Mouse (Mus musculus): ENCODE results near the gene Echs1. TPM values are rescaled to one million over a fixed set of nuclear protein-coding genes. Genes with fewer than 3 reads are reported as not detected.
"Not testable (repeated sequence)": the region's sequence is repeated elsewhere in the genome, so short reads cannot be mapped to it uniquely, and the experiment has no call there.

Echs1 gene
- polyA plus RNA-seq, 1 experiment, result 60.9 TPM

- WGBS, result 97% methylated on average over 4 of the region's 4 CpGs
- TF ChIP-seq POLR2A (IDR thresholded peaks at IDR 0.05; ENCODE audit: control insufficient read depth, extremely low read depth, insufficient read depth, low read length, poor library complexity), result no peak
- no peak for TF ChIP-seq CTCF (IDR thresholded peaks at IDR 0.05; ENCODE audit: borderline replicate concordance, control insufficient read depth, extremely low read depth, insufficient read depth, low read length, poor library complexity)
- Histone ChIP-seq H3K27ac (ENCODE audit: control insufficient read depth, insufficient read depth, low read length) (no peak overlapping the region), H3K4me1 (replicated peaks; ENCODE audit: control insufficient read depth, insufficient read depth, low read length) (no peaks in the 10 kb centered on the region), H3K27me3 (ENCODE audit: control insufficient read depth, insufficient read depth, low read length) (no peaks in the 10 kb centered on the region), H3K36me3 (ENCODE audit: control insufficient read depth, insufficient read depth, low read length) (no peaks in the 10 kb centered on the region), H3K4me3 (ENCODE audit: control insufficient read depth, insufficient read depth, low read length) (no peak overlapping the region)
- DNase-seq, result no peak
These were observed 28.3 kb upstream of the Echs1 start for GRCm38 (mm10) chr7:140144550-140144949.

GRCm38 (mm10) chr7:140141350-140141749 lies 25.1 kb upstream of the Echs1 start:
- TF ChIP-seq CTCF (IDR thresholded peaks at IDR 0.05; ENCODE audit: borderline replicate concordance, control insufficient read depth, extremely low read depth, insufficient read depth, low read length, poor library complexity) (peak; percentile 56; the same call in 1 of the 2 replicates), POLR2A (IDR thresholded peaks at IDR 0.05; ENCODE audit: control insufficient read depth, extremely low read depth, insufficient read depth, low read length, poor library complexity) (no peak)
- Histone ChIP-seq H3K27ac (ENCODE audit: control insufficient read depth, insufficient read depth, low read length) (no peak overlapping the region), H3K27me3 (ENCODE audit: control insufficient read depth, insufficient read depth, low read length) (no peaks in the 10 kb centered on the region), H3K4me3 (ENCODE audit: control insufficient read depth, insufficient read depth, low read length) (no peak overlapping the region), H3K36me3 (ENCODE audit: control insufficient read depth, insufficient read depth, low read length) (no peaks in the 10 kb centered on the region), H3K4me1 (replicated peaks; ENCODE audit: control insufficient read depth, insufficient read depth, low read length) (no peaks in the 10 kb centered on the region; the same call in 1 of the 2 replicates)
- 7% methylated on average over 14 of the region's 14 CpGs for WGBS
- peak; percentile 72 for DNase-seq

DNA sequence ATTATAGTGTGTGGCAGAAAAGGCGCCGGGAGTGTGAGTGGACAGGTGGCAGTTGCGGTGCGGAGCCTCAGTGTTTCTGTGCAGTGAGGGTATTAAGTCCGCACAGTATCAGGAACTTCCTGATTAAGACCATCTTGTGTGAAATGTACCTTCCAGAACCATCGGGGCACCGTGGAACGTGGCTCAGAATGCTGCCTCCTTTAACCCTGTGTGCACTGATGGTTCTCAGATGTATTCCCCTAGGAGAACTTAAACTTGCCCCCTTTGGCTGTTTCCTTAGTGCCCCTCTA lies 21.7 kb upstream of the Echs1 start:
- Histone ChIP-seq H3K4me3 (ENCODE audit: control insufficient read depth, insufficient read depth, low read length) (peak overlapping the region; percentile 96), H3K27ac (ENCODE audit: control insufficient read depth, insufficient read depth, low read length) (peak overlapping the region; percentile 69), H3K36me3 (ENCODE audit: control insufficient read depth, insufficient read depth, low read length) (no peaks in the 10 kb centered on the region), H3K4me1 (replicated peaks; ENCODE audit: control insufficient read depth, insufficient read depth, low read length) (no peaks in the 10 kb centered on the region; the same call in 1 of the 2 replicates), H3K27me3 (ENCODE audit: control insufficient read depth, insufficient read depth, low read length) (no peaks in the 10 kb centered on the region)
- no peak for TF ChIP-seq CTCF (IDR thresholded peaks at IDR 0.05; ENCODE audit: borderline replicate concordance, control insufficient read depth, extremely low read depth, insufficient read depth, low read length, poor library complexity)
- no peak for TF ChIP-seq POLR2A (IDR thresholded peaks at IDR 0.05; ENCODE audit: control insufficient read depth, extremely low read depth, insufficient read depth, low read length, poor library complexity)
- WGBS, result 0% methylated on average over 8 of the region's 8 CpGs
- DNase-seq, result no peak

GRCm38 (mm10) chr7:140137135-140138020 lies 21.1 kb upstream of the Echs1 start, which contains the start of gene Mtg1:
TSS of gene Mtg1 (plus strand) at chr7:140137564.
- TF ChIP-seq POLR2A (IDR thresholded peaks at IDR 0.05; ENCODE audit: control insufficient read depth, extremely low read depth, insufficient read depth, low read length, poor library complexity), result no peak
- peak; percentile 8; the same call in 1 of the 2 replicates for TF ChIP-seq CTCF (IDR thresholded peaks at IDR 0.05; ENCODE audit: borderline replicate concordance, control insufficient read depth, extremely low read depth, insufficient read depth, low read length, poor library complexity)
- no peaks in the 10 kb centered on the region for H3K36me3 ChIP-seq (ENCODE audit: control insufficient read depth, insufficient read depth, low read length)
- peak within 1 kb of the TSS; percentile 96 for H3K4me3 ChIP-seq (ENCODE audit: control insufficient read depth, insufficient read depth, low read length)
- DNase-seq, result peak; percentile 94
- no peaks in the 10 kb centered on the region for H3K27me3 ChIP-seq (ENCODE audit: control insufficient read depth, insufficient read depth, low read length)
- H3K4me1 ChIP-seq (replicated peaks; ENCODE audit: control insufficient read depth, insufficient read depth, low read length), result no peaks in the 10 kb centered on the region; the same call in 1 of the 2 replicates
- WGBS, result 3% methylated on average over 39 of the region's 39 CpGs
- peak within 1 kb of the TSS; percentile 69 for H3K27ac ChIP-seq (ENCODE audit: control insufficient read depth, insufficient read depth, low read length)

GRCm38 (mm10) chr7:140135106-140135770 lies 19.0 kb upstream of the Echs1 start:
- no peak for DNase-seq
- Histone ChIP-seq H3K4me1 (replicated peaks; ENCODE audit: control insufficient read depth, insufficient read depth, low read length) (no peaks in the 10 kb centered on the region; the same call in 1 of the 2 replicates), H3K27me3 (ENCODE audit: control insufficient read depth, insufficient read depth, low read length) (no peaks in the 10 kb centered on the region), H3K4me3 (ENCODE audit: control insufficient read depth, insufficient read depth, low read length) (no peak overlapping the region), H3K27ac (ENCODE audit: control insufficient read depth, insufficient read depth, low read length) (no peak overlapping the region), H3K36me3 (ENCODE audit: control insufficient read depth, insufficient read depth, low read length) (peaks cover 1% of the 10 kb centered on the region; the same call in 1 of the 2 replicates)
- TF ChIP-seq POLR2A (IDR thresholded peaks at IDR 0.05; ENCODE audit: control insufficient read depth, extremely low read depth, insufficient read depth, low read length, poor library complexity), result no peak
- TF ChIP-seq CTCF (IDR thresholded peaks at IDR 0.05; ENCODE audit: borderline replicate concordance, control insufficient read depth, extremely low read depth, insufficient read depth, low read length, poor library complexity), result no peak
- WGBS, result 88% methylated on average over 5 of the region's 5 CpGs

GRCm38 (mm10) chr7:140134033-140134432 lies 17.8 kb upstream of the Echs1 start:
- 32% methylated on average over 7 of the region's 7 CpGs for WGBS
- not testable (repeated sequence) for H3K4me3 ChIP-seq (ENCODE audit: control insufficient read depth, insufficient read depth, low read length); H3K4me1 ChIP-seq (replicated peaks; ENCODE audit: control insufficient read depth, insufficient read depth, low read length); H3K36me3 ChIP-seq (ENCODE audit: control insufficient read depth, insufficient read depth, low read length); H3K27me3 ChIP-seq (ENCODE audit: control insufficient read depth, insufficient read depth, low read length); DNase-seq; H3K27ac ChIP-seq (ENCODE audit: control insufficient read depth, insufficient read depth, low read length)

DNA sequence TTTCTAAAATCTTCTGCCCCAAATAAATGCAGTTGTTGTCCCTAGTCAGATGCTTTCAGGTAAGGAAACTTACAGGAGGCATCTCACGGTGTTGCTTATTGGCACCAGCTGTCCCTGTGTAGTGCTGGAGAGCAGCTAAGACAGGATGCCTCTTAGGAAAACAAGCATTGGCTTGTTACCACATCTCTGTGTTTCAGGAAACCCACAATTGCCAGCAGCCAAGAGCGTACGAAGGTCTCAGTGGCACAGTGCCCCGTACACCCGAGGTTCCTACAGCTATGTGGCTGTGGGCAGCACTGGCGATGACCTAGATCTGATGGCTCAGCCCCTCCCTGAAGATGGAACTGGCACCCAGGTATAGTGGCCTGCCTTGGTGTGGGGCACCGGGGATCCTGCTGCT lies 15.9 kb upstream of the Echs1 start:
- H3K27me3 ChIP-seq (ENCODE audit: control insufficient read depth, insufficient read depth, low read length); H3K4me1 ChIP-seq (replicated peaks; ENCODE audit: control insufficient read depth, insufficient read depth, low read length); H3K36me3 ChIP-seq (ENCODE audit: control insufficient read depth, insufficient read depth, low read length); H3K4me3 ChIP-seq (ENCODE audit: control insufficient read depth, insufficient read depth, low read length); H3K27ac ChIP-seq (ENCODE audit: control insufficient read depth, insufficient read depth, low read length); DNase-seq: not testable (repeated sequence)
- WGBS, result 24% methylated on average over 7 of the region's 7 CpGs
